Comparison of ENCODE assay signal across 11 mouse cellular contexts in the genomic region with DNA sequence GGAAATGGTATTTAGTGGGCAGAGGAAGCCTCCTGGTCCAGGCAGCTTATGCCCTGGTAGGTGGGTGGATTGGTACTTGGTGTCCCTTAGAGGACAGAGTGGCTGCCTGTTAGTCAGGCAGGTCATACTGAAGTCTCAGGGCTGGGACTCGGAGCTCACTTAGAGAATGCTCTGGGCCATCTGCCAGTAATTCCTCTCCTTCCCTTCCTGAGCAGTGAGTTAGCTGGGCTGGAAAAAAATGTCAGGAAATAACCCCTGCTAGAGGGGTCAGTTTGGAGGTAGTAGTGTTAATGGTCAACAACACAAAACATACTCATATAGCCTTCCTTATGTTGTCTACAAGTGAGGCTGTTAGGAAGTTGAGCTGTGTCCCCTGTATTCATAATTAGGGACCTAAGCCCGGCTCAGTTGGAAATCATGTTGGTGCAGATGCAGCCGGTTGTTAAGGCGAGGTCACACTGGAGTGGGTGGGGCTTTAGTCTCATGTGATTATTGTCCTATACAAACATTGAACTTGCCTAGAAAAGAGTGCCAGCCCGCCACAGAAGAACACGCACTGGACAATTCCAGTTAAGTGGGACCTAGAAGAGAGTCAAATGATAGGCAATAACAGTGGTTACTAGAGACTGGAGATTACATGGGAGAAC. TPM values are rescaled to one million over a fixed set of nuclear protein-coding genes. Genes with fewer than 3 reads are reported as not detected.
DNase-seq lines count a peak whose midpoint lies in the region; ATAC-seq and TF ChIP-seq lines count a peak whose summit lies in the region.
"Had no signal": no experiment of that assay in that cellular context is flagged by ENCODE, and none has a peak within 500 bp of the region (broad histone marks: within the 10 kb centered on the region; RNA-seq: fewer than 3 reads in every experiment).

No protein-coding gene starts in this region.

- H3K27ac ChIP-seq in gastrocnemius, adult 2 months: peak overlapping the region; percentile 74
- peak overlapping the region; percentile 52 for H3K27ac ChIP-seq in heart, embryonic 12.5 days (ENCODE audit: poor library complexity, severe bottlenecking)
- H3K27ac ChIP-seq in small intestine, adult 2 months (ENCODE audit: insufficient read depth, low read depth, low read length): peak overlapping the region; percentile 35; the same call in 1 of the 2 replicates
- H3K27ac ChIP-seq: hindbrain, embryonic 12.5 days had no signal

- H3K27me3 ChIP-seq in heart, embryonic 12.5 days (replicated peaks): no peaks in the 10 kb centered on the region
- H3K27me3 ChIP-seq in small intestine, adult 2 months (ENCODE audit: control insufficient read depth, insufficient read depth, low read length): no peaks in the 10 kb centered on the region
- H3K27me3 ChIP-seq: hindbrain, embryonic 12.5 days had no signal

- peaks cover 32% of the 10 kb centered on the region for H3K4me1 ChIP-seq in heart, embryonic 12.5 days (replicated peaks)
- peaks cover 14% of the 10 kb centered on the region for H3K4me1 ChIP-seq in small intestine, adult 2 months (ENCODE audit: control insufficient read depth, insufficient read depth, insufficient read length, low read length)
- H3K4me1 ChIP-seq: hindbrain, embryonic 12.5 days had no signal

- WGBS in heart, embryonic 12.5 days: 48% methylated on average over 6 of the region's 6 CpGs
- WGBS in small intestine, adult 2 months: 8% methylated on average over 6 of the region's 6 CpGs

- no peak overlapping the region for H3K4me3 ChIP-seq in gastrocnemius, adult 2 months
- H3K4me3 ChIP-seq in heart, embryonic 12.5 days: no peak overlapping the region
- H3K4me3 ChIP-seq in small intestine, adult 2 months (ENCODE audit: low read depth, low read length): no peak overlapping the region
- H3K4me3 ChIP-seq: hindbrain, embryonic 12.5 days had no signal

- H3K9me3 ChIP-seq in heart, embryonic 12.5 days (replicated peaks): no peaks in the 10 kb centered on the region; the same call in 1 of the 2 replicates
- H3K9me3 ChIP-seq: hindbrain, embryonic 12.5 days had no signal

- H3K4me2 ChIP-seq in heart, embryonic 12.5 days: no peak overlapping the region
- H3K4me2 ChIP-seq: hindbrain, embryonic 12.5 days had no signal

- ATAC-seq in heart, embryonic 12.5 days (ENCODE audit: insufficient number of reproducible peaks, low FRiP score): peak; percentile 77
- ATAC-seq: midbrain, embryonic 16.5 days had no signal

- DNase-seq in gastrocnemius, adult 2 months: no peak
- no peak for DNase-seq in gastrocnemius, adult 8-10 months (ENCODE audit: low spot score in 2 of 2)
- peak; percentile 83 for DNase-seq in kidney, postnatal 14 days
- no peak for DNase-seq in natural killer cell, adult 2 months (ENCODE audit: low spot score in 2 of 2)
- DNase-seq in cerebellum, postnatal 36 days: no peak
- DNase-seq in cerebellum, postnatal 25 days: no peak
- DNase-seq: cerebellum, adult 8-10 months had no signal

- H3K9ac ChIP-seq in heart, embryonic 12.5 days: no peak overlapping the region
- H3K9ac ChIP-seq: hindbrain, embryonic 12.5 days had no signal

- no peak for TF ChIP-seq POLR2A in small intestine, adult 2 months (IDR thresholded peaks at IDR 0.05; ENCODE audit: low read depth, low read length)

- no peak for TF ChIP-seq CTCF in gastrocnemius, adult 2 months (IDR thresholded peaks at IDR 0.05)
- TF ChIP-seq CTCF in small intestine, adult 2 months (IDR thresholded peaks at IDR 0.05; ENCODE audit: extremely low read depth, insufficient read length, insufficient replicate concordance, low read depth, low read length): no peak

- no peaks in the 10 kb centered on the region for H3K36me3 ChIP-seq in heart, embryonic 12.5 days
- H3K36me3 ChIP-seq in small intestine, adult 2 months (ENCODE audit: control insufficient read depth, insufficient read depth, low read length): no peaks in the 10 kb centered on the region
- H3K36me3 ChIP-seq: hindbrain, embryonic 12.5 days had no signal

- intact Hi-C loops in gastrocnemius, adult 2 months (cut with DNase I): no loop called here

RNA-seq across cellular contexts. Expression of a gene that starts 18.5 kb away (rescaled TPM):
- 10 to 100 TPM; 19.1 to 30.7 TPM for total RNA-seq in gastrocnemius, adult 2 months (2021)
- 10 to 100 TPM; 10.5 to 19.3 (median 15.0) TPM for total RNA-seq in gastrocnemius, adult 8-10 months (2022)
- 73.5 and 73.6 TPM in 2 replicates for polyA plus RNA-seq in heart, embryonic 12.5 days (2016; fragmentation: Nextera tagmentation; extraction: Ambion mirVana)
- polyA plus RNA-seq in small intestine, adult 2 months (2012; rRNA removed): 46.5 and 53.3 TPM in 2 replicates

RNA-seq across cellular contexts. Expression of a gene that starts 33.5 kb away (rescaled TPM):
- total RNA-seq in gastrocnemius, adult 2 months (2021): 10 to 100 TPM; 12.5 to 15.3 TPM
- total RNA-seq in gastrocnemius, adult 8-10 months (2022): 10 to 100 TPM; 13.4 to 20.8 (median 15.4) TPM
- 19.8 and 21.4 TPM in 2 replicates for polyA plus RNA-seq in heart, embryonic 12.5 days (2016; fragmentation: Nextera tagmentation; extraction: Ambion mirVana)
- 24.8 and 64.0 TPM in 2 replicates for polyA plus RNA-seq in small intestine, adult 2 months (2012; rRNA removed)
